Mouse (Mus musculus) mouse trophoblast stem cell (cell line): ENCODE results near the gene Slc25a18.

Experiments used
- in situ Hi-C, 2 experiments: fragments of 300-500 bp; cut with MseI, MboI; formaldehyde crosslinking; loops; 2 replicates in 1 of 2; 3 replicates in 1 of 2; pipeline ENCODE4 v1.15.1; 2025

Gene Slc25a18

DNA sequence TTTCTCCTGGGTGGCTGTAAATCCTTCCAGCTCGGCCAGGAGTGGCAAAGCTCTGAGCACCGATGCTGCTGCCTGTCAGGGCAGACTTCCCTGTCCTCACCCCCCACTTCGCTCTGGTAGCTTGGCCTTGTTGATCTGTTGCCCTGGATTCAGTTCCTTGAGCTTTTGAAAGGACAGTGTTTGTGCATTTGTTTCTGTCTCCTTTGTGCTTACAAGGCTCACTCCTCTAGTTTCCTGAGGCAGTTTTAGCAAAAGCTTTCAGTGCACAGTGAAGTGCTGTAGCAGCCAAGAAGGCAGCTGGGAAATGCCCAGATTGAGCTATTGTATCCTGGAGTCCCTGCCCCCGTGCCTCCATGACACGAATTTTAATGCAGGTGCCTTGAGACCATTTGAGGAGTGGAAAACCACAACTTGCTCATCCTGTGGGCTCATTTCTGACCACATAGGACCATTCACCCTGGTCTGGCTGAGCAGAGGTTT, at the start of gene Slc25a18:
Gene Slc25a18, plus strand, starts transcription at position 430 of the 480 bp plus-strand sequence.
- in situ Hi-C loops = no loop called here

DNA sequence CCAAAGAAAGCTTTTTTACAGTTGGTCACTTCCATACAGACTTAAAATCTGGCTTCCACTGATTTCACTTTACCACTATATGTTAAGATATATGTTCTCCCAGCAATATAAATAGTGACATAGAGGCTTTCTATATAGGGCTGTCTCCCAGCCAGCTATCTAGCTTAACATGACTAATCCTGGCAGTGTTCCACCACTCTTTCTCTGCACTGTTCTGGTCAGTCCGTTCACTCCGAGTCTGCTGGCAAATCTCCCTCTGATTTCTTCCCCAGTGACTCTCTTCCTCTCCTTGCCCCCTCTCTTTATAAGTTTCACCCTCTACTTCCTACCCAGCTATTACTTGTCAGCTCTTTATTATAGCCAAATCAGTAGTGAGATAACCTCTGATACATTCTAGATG, 47.4 kb upstream of the Slc25a18 start:
- in situ Hi-C loops = no loop called here

DNA sequence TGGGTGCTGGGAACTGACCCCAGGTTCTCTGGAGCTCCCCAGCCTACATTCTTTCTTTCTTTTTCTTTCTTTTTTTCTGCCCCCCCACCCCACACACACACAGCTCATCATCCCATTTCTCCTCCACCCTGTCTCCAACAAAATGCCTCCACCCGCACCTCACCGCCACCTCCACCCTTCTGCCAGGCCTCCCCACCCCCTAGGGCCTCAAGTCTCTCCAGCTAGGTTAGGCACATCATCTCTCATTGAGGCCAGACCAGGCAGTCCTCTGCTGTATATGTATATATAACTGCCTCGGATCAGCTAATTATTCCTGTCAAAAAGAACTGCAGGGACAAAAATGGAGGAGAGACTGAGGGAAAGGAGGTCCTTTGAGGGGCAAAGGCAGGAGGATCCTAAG, 37.4 kb upstream of the Slc25a18 start:
- in situ Hi-C loops = no loop called here

DNA sequence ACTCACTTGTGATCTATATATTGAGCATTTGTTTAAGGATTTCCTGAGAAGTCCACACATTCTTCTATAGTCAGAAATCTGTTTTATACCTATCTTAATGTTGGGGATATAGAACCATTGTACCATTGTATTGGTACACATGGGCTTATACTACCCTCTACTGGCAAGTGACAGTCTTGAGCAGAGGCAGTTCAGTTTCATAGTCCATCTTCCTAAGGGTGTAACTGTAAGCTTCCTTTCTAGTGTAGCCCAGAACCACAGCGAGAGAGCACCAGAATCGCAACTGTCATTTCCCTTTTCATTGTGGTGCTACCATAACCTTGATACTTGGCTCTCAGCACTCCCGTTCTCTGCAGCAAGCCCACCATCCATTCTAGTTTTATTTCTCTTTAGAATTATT, 36.8 kb upstream of the Slc25a18 start:
- in situ Hi-C loops = no loop called here

DNA sequence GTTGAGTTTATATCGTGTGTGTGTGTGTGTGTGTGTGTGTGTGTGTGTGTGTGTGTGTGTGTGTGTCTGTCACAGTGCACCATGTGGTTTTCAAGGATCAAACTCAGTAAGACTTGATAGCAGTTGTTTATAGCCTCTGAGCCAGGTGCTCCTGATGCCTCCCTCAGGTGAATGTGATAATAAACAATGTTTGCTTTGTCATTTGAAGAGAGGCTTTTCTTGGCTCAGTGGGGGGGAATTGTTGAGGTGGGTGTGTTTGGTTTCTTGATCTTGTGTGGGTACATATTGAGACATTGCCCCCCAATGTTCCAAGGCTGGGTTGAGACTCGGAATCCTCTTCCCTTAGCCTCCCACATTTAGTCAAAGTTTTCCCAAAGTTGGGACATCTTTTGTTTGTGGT, 30.2 kb upstream of the Slc25a18 start:
- in situ Hi-C loops = no loop called here

DNA sequence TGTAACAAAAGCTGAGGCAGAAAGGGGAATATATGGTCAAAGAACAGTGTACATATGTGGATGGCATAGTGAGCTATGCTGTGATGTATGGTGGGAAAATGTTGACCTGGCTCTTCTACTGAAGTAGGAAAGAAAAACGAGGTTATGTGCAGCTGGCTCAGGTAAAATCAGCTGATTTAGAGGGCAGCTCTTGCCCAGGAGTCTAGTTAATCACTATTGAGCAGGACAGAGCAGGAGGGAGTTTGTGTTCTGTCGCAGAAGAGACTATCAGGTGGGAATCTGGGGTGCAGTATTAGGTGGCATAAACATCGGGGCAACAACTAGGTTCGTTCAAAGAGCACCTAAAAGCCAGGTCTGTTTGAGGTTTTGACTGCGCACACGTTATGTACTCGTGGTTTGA, 29.1 kb upstream of the Slc25a18 start:
- in situ Hi-C loops = no loop called here

DNA sequence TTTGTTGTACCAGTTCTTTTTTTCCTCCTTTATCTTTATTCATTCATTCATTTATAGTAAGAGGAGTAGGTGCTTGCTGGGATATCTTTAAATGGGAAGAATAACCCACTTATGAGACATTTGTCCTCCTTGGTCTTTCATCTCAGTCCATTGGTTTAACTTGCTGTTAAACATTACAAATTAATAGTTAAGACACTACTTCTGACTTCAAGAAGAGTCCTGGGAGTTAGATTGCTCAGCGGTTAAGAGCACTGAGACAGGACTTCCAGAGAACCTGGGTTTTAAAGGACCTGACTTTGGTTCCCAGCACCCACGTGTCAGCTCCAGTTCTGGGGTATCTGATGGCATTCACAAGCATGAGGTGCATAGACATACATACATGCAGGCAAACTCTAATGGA, 27.0 kb upstream of the Slc25a18 start:
- in situ Hi-C loops = no loop called here

DNA sequence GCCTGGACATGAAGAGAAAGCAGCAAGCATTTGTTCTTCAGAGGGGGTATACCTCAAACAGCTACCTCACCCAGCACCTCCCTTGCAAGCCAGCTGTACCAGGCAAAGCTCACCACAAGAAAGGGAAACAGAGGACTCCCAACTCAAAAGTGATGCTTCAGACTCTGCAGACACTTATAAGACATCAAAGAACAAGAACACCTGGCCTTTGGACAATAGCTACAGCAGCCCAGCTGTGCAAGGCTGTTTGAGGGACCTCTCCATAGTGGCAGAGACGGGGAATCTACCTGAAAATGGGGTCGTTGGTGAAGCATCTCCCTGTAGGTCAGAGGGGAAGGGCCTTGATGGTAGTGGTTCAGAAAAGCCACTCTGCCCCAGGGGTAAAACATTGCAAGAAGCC, 12.2 kb upstream of the Slc25a18 start:
- in situ Hi-C loops = no loop called here

DNA sequence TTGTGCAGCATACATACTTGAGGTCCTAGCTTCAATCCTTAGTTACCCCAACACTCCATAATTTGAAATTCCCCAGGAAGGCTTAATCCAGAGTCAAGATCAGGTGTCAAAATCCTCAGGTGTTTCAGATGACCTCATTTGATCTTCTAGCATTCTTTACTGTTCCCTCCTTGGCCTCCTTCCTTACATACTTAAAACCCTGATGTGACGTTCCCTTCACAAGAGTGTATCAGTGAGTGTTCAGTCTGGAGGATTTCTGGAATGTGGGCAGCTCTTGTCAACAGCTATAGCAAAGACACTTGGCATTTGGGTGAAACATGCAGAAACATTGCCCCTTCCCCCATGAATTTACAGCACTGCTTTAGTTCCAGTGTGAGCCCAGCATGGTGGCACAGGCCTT, 3.4 kb upstream of the Slc25a18 start:
- in situ Hi-C loops = no loop called here

DNA sequence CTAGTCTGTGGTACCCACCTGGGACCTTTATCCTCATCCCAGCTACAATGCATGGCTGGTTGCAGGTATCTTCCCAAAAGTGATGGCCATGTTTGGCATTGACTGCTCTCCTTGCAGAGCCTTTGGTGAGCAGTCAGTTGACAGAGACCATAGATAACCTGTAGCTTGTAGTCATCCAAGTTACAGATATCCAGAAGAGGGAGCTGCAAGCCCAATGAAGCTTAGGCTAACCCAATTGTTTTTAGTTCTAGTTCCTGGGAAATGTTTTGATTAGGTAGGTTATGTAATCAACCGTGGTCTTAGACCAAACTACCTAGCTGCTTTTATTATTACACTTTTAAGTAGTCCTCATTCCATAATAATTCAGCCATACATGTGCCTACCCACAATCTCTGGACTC, 2.0 kb upstream of the Slc25a18 start:
- in situ Hi-C loops = no loop called here

DNA sequence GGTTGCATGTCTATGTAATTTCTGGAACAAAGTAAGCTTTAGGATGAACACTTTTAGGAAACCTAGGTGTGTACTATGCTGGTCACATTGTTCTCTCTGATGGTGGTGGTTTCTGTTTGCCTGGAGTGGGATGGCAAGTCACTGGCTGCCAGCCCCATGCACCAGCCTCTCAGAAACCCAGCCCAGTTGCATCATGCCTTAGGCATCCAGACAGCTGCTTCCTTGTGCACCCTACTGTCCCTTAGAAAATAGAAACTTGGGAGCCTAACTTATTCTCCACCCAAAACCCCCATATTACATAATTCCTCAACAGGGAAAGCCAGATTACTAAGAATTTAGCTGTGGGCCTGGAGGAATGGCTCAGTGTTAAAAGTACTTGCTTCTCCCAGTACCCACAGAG, 1.4 kb upstream of the Slc25a18 start:
- in situ Hi-C loops = no loop called here

DNA sequence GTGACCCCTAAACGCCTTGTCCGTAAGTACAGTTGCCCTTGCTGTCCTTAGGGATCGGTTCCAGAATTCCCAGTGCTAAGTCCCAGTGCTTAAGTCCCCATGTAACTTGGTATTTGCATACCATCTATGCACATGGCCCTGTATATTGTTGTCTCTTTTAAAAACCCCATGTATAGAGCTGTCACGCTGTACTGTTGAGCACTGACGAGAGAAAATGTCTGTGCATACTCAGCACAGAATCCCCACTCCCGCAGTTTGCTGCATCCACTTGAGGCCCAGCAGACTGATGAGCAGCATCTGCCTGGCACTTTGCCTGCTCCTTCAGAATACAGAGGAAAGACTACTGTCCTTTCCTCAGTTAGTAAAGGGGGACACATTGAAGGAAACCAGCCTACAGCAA, 385 bp downstream of the Slc25a18 start:
- in situ Hi-C loops = no loop called here

DNA sequence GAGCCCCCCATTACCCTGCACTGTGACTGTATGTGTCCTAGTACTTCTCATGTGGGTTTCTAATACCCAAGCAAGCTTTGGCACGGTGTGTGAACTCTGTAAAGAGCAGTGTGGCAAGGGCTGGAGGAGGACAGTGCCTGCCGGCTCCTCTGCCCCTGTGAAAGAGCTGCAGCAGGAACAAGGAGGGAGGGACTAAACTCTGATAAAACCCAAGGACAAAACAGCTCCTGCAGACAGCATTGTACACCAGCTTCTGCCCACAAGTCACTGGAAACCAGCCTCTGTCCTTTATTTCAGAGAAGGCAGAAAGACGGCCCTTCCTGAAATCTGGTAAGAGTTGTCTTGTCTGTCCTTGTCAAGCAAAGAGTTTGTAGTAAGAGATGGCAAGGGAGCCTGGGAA, 2.9 kb downstream of the Slc25a18 start:
- in situ Hi-C loops = no loop called here

DNA sequence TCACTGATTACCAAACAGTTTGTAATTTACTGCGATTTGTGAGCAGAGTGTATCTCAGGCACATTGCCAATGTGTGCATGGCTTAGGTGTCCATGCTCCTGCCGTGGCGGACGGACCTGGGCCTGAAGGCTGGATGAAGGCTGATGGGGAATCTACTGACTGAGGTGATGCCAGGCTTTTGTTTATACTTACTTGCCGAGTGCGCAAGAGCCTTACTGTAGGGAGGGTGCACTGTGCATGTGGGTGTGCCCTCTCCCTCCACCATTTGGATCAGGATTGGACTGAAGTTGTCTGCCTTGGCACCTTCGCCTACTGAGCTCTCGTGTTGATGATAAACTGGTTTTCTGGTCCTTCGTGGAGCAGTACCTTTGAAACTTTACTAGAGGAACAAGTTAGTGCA, 4.2 kb downstream of the Slc25a18 start:
- in situ Hi-C loops = no loop called here

DNA sequence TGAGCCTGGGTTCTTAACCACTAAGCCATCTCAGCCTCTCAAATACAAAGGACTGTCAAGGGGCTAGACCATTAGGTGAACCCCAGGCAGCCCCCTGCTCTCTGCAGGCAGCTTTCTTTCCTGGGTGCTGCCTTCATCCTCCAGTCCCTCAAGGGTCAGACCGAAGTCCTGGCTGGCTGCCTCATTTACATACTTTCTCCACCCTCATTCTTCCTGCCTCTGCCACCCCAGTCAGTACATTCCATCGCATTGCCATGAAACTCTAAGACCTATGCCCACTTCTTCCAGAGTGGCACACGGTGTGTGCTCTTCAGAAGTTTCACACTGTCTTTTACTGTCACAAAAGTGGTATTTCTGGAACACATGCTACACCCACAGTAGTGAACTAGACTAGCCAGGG, 4.8 kb downstream of the Slc25a18 start:
- in situ Hi-C loops = no loop called here

DNA sequence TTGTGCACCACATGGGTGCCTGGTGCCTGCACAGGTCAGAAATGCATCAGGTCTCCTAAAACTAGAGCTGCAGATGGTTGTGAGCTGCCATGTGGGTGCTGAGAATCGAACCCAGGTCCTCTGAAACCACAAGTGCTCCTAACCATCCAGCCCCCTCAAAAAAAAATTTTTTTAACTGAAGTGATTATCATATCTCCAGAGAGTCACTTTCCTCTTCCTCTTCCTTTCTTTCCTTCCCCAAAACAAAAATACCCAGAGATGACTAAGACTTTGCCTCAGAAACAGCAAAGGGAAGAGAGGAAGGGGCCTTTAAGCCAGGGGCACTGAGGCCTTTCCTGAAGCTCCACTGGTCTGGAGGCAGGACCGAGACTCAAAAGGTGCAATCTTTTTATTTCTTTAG, 9.6 kb downstream of the Slc25a18 start:
- in situ Hi-C loops = no loop called here

DNA sequence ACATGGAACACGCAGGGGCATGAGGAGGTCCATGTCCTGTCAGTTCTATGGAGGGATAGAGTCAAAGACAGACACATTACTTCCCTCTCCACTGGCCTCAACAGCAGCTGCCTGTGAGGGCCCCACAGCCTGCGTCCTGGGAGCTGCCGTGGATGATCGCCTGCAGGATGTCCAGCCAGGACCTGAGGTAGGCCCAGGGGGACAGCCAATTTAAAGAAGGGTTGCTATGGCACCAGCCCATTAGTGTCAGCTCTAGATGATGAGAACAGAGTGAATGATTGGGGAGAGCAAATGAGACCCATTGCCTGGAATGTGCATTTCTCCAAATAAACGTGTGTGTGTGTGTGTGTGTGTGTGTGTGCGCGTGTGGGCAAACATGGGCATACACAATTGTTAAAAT, 11.0 kb downstream of the Slc25a18 start:
- in situ Hi-C loops = no loop called here

DNA sequence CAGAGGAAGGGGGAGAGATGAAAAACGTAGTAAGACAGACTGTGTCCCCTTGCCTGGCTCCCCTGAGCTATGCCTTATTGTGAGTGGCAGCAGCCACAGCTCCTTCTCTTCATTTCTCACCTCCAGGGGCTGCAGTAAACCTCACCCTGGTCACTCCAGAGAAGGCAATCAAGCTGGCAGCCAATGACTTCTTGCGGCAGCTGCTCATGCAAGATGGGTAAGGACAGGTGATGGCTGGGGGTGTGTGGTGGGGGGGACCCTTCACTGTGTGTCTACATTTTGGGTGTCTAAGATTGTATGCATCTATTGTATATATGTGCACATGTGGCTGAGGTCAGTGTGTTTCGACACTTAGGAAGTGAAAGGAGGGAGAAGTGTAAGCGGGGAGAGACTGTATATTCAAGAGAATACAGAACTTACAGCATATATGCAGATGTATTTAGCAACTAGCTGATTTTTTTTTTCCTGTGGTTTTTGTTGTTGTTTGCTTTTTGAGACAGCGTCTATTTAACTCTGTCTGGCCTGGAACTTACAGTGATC, 14.8 kb downstream of the Slc25a18 start:
- in situ Hi-C loops = no loop called here

DNA sequence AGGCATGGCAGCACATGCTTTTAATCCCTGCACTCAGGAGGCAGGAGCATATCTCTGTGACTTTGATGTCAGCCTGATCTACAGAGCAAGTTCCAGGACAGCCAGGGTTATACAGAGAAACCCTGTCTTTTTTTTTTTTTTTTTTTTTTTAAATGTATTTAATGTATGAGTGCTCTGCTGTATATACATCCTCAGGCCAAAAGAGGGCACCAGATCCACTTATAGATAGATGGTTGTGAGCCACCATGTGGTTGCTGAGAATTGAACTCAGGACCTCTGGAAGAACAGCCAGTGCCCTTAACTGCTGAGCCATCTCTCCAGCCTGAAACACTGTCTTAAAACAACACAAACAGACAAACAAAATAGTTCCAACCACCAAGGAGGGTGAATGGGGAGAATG, 15.5 kb downstream of the Slc25a18 start:
- in situ Hi-C loops = no loop called here

DNA sequence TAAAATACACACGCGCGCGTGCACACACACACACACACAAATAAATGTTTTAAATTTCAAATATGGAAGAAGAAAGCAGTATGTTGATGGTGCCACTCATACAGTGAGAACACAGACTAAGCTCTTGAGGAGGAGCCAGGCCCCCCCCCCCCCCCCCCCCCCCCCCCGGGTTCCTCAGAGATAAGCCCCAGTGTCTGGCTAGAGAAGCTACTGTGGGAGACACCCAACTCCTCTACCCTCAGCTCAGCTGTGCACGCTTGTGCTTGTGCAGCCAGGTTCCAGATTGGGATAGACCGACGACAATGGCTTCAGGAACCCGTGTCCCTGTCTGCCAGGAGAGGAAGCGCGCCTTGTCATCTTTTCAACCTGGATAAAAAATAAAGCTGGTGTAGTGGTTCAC, 16.8 kb downstream of the Slc25a18 start:
- in situ Hi-C loops = no loop called here

DNA sequence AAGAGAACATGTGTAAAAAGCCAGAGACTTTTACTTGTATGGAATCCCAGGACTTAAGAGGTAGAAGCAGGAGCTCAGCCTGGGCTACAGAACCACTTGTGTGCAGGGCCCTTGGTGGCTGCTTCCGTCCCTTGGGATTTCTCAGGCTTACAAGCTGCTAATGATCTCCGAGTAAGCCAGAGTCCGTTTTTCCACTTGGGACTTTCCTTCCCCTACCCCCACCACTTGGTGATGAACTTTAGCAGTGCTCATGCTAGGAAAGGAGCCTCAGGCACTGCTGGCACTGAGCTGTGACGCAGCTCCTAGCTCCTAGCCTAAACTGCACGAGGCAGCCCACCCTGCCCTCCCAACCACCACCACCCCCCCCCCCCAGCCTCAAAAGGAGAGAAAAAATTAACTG, 17.3 kb downstream of the Slc25a18 start:
- in situ Hi-C loops = no loop called here

DNA sequence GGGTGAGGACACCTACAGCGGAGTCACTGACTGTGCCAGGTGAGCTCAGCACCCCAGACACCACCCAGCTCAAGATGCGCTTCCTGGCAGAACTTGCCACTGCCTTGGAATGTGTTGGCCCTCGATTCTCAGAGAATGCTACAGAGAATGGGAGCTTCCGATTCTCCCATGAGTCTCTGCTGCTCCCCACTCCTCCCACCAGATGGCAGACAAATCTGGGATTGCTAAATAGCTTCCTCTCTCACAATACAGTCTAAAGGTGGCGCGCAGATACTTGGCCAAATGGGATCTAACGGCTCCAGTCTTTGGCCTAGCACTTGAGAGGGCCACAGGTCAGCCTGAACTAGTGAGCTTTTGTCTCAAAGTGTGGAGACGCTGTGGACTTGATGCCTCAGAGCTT, 19.6 kb downstream of the Slc25a18 start:
- in situ Hi-C loops = no loop called here

DNA sequence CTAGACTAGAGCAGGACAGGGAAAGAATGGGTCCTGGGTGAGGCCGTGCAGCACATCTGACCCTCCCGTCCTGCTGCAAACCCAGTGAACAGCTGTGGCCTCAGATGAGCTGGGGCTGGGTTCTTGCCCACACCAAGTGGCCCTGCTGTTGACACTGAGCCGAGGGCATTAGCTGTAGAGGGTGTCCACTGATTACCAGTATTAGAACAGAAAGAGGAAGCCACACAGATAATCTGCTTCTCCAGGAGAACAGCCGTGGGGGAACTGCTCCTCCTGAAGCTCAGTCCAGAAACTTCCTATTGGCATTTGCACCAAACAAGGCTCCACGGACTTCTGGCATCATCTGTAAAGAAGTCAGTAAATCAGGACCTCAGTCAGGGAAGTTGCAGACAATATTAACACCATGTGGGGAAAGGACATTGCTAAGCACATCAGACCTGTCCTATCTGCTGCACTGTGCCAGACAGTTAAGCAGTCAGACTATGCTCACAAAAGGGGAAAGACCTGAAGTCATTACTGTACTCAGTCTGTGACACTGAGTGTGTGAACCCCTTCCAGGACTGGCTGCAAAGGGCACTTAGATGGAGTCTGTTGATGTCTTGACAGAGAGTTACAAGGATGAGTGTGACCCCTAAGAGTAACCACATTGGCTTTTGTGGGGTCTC, 22.2 kb downstream of the Slc25a18 start:
- in situ Hi-C loops = no loop called here

DNA sequence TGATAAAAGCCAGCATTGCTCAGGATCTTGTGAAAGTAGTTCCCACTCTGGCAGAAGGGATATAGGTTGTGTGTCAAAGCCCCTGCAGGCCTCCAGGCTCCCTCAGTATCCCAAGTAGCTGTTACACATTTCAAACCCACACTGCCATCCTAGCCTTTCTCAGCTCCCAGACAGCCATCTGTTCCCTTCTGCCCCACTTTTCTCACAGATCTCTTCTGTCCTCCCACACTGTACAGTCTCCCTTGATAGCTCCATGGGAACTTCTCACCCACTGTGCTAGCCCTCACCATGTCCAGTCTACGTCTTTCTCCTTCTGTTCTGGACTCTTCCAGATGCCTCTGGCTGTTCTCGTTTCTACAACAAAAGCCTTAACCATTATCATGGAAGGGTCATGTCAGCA, 22.7 kb downstream of the Slc25a18 start:
- in situ Hi-C loops = no loop called here
